Mouse (Mus musculus): ENCODE data around the gene Klk5. TPM values are rescaled to one million over a fixed set of nuclear protein-coding genes. Genes with fewer than 3 reads are reported as not detected.

Gene Klk5
- total and polyA plus RNA-seq, 2 experiments from 2014 or later = not detected

DNA sequence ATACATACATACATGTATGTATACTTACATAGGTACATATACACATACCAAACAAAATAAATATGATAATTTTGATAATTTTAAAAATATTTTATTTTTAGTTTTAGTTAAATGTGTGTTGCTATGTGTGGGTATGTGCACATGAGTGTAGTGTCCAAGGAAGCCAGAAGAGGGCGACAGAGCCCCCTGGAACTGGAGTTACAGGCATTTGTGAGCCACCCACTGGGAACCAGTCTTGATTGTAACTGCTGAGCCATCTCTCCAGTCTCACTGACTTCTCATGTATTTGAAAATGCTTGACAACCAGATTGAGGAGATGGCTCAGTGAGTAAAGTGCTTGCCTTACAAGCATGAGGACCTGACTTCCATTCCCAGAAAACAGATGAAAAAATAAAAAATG, 36.5 kb downstream of the Klk5 start:
- TF ChIP-seq CTCF (IDR thresholded peaks at IDR 0.05) = 0 out of 2 replicates have a peak, but pooled peaks have one; percentile 12
- no peak for ATAC-seq (ENCODE audit: low FRiP score)
- no peaks in the 10 kb centered on the region for H3K27me3 ChIP-seq (ENCODE audit: insufficient read depth, low read length)
- H3K4me1 ChIP-seq (ENCODE audit: insufficient read depth, low read length) = no peaks in the 10 kb centered on the region
- WGBS = 52% methylated on average over 1 of the region's 1 CpGs
- H3K27ac ChIP-seq (ENCODE audit: low read depth, low read length) = no peak overlapping the region
- no peaks in the 10 kb centered on the region for H3K36me3 ChIP-seq (ENCODE audit: insufficient read depth, low read length)
- no peak for DNase-seq (ENCODE audit: low spot score)
- H3K4me2 ChIP-seq (ENCODE audit: low read depth, low read length, poor library complexity, severe bottlenecking) = no peak overlapping the region
- no peak overlapping the region for H3K9ac ChIP-seq (replicated peaks; ENCODE audit: low read length, poor library complexity, severe bottlenecking)
- H3K4me3 ChIP-seq (ENCODE audit: low read depth, low read length) = no peak overlapping the region
- no peaks in the 10 kb centered on the region for H3K9me3 ChIP-seq (ENCODE audit: low read length)

DNA sequence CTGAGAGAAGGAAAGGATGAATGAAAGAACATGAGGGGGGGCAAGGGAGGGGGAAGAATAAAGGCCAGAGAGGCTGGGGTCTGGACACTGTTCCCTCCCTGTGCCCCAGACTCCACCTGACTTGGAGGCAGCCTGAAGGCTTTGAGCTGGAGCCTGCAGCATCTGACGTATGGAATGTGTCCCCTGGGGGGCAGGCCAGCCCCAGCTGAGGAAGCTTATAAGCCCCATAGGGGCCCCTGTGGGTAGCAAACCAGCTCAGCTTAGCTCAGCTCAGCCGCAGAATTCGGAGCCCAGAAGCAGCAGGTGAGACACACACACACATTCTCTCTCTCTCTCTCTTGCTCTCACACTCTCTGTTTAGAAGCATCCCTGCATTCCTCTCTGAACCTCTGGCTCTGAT, 39.1 kb downstream of the Klk5 start, which contains the start of gene Klk4:
Klk4 (plus strand) TSS at position 249 of the 400 bp plus-strand sequence.
- Histone ChIP-seq H3K4me2 (ENCODE audit: low read depth, low read length, poor library complexity, severe bottlenecking) (no peak within 1 kb of the TSS), H3K9ac (replicated peaks; ENCODE audit: low read length, poor library complexity, severe bottlenecking) (no peak within 1 kb of the TSS), H3K4me3 (ENCODE audit: low read depth, low read length) (no peak within 1 kb of the TSS), H3K4me1 (ENCODE audit: insufficient read depth, low read length) (no peaks in the 10 kb centered on the region), H3K9me3 (ENCODE audit: low read length) (no peaks in the 10 kb centered on the region), H3K27ac (ENCODE audit: low read depth, low read length) (no peak within 1 kb of the TSS), H3K27me3 (ENCODE audit: insufficient read depth, low read length) (no peaks in the 10 kb centered on the region), H3K36me3 (ENCODE audit: insufficient read depth, low read length) (no peaks in the 10 kb centered on the region)
- TF ChIP-seq CTCF (IDR thresholded peaks at IDR 0.05) = no peak
- WGBS = 6% methylated on average over 3 of the region's 3 CpGs
- ATAC-seq (ENCODE audit: low FRiP score) (no peak), DNase-seq (ENCODE audit: low spot score) (no peak)

DNA sequence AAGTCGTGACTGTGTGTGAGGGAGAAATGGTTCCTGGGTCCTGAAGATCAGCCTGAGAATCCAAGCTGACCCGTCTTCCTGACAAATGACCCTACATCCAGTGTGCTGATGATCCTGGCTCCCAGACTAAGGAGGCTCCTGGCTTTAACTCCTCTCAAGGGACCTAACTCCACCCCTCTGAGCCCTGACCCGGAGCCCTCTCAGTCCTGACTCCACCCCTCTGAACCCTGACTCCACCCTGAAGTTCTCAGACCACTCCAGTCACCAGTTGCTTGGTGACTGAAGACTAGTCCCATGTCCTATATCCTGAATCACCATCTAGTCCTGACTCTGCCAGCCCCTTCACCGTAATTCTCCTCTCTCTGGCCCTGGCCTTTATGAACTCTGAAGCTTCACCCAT, 40.6 kb downstream of the Klk5 start:
- Histone ChIP-seq H3K4me2 (ENCODE audit: low read depth, low read length, poor library complexity, severe bottlenecking) (no peak overlapping the region), H3K9me3 (ENCODE audit: low read length) (no peaks in the 10 kb centered on the region), H3K4me1 (ENCODE audit: insufficient read depth, low read length) (no peaks in the 10 kb centered on the region), H3K27ac (ENCODE audit: low read depth, low read length) (no peak overlapping the region), H3K36me3 (ENCODE audit: insufficient read depth, low read length) (no peaks in the 10 kb centered on the region), H3K27me3 (ENCODE audit: insufficient read depth, low read length) (no peaks in the 10 kb centered on the region), H3K4me3 (ENCODE audit: low read depth, low read length) (no peak overlapping the region), H3K9ac (replicated peaks; ENCODE audit: low read length, poor library complexity, severe bottlenecking) (no peak overlapping the region)
- TF ChIP-seq CTCF (IDR thresholded peaks at IDR 0.05) = no peak
- 20% methylated on average over 4 of the region's 4 CpGs for WGBS
- DNase-seq (ENCODE audit: low spot score) (no peak), ATAC-seq (ENCODE audit: low FRiP score) (no peak)

DNA sequence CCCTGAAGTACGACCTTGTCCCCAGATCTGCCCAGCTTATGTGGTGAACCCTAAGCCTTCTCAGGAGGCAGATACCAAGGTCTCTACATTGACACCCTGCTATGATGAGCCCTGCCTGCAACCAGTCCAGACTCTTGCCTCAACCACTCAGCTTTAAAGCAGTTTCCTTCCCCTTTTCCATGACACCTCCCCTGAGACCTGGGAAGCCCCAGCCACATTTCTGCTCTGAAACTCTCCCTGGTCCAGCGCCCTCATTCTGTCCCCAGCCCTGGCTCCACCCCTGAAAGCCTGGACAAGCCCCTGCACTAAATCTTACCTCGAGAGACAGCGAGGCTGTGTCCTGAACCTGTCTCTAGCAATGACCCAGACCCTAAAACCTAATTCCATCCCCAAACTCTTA, 41.0 kb downstream of the Klk5 start:
- no peaks in the 10 kb centered on the region for H3K36me3 ChIP-seq (ENCODE audit: insufficient read depth, low read length)
- H3K9ac ChIP-seq (replicated peaks; ENCODE audit: low read length, poor library complexity, severe bottlenecking) = no peak overlapping the region
- no peak for TF ChIP-seq CTCF (IDR thresholded peaks at IDR 0.05)
- H3K9me3 ChIP-seq (ENCODE audit: low read length) = no peaks in the 10 kb centered on the region
- H3K4me2 ChIP-seq (ENCODE audit: low read depth, low read length, poor library complexity, severe bottlenecking) = no peak overlapping the region
- H3K27me3 ChIP-seq (ENCODE audit: insufficient read depth, low read length) = no peaks in the 10 kb centered on the region
- no peaks in the 10 kb centered on the region for H3K4me1 ChIP-seq (ENCODE audit: insufficient read depth, low read length)
- ATAC-seq (ENCODE audit: low FRiP score) = no peak
- WGBS = 28% methylated on average over 4 of the region's 4 CpGs
- H3K4me3 ChIP-seq (ENCODE audit: low read depth, low read length) = no peak overlapping the region
- DNase-seq (ENCODE audit: low spot score) = no peak
- no peak overlapping the region for H3K27ac ChIP-seq (ENCODE audit: low read depth, low read length)

DNA sequence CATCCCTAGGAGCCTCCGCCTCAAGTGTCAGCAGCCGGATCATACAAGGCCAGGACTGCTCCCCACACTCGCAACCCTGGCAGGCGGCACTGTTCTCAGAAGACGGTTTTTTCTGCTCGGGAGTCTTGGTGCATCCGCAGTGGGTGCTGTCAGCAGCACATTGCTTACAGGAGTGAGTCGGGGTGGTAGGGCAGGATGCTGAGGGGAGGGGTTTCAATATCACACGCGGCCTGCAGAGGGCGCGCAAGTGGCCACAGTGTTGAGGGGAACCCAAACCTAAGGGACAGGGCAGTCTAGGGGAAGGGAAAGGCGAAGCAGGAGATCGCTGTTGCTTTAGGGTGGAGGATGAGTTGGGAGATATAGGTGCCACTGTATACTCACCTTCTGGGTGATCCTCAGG, 41.8 kb downstream of the Klk5 start:
- Histone ChIP-seq H3K36me3 (ENCODE audit: insufficient read depth, low read length) (no peaks in the 10 kb centered on the region), H3K4me3 (ENCODE audit: low read depth, low read length) (no peak overlapping the region), H3K4me2 (ENCODE audit: low read depth, low read length, poor library complexity, severe bottlenecking) (0 out of 2 replicates have a peak overlapping the region, but pooled peaks have one; percentile 3), H3K27me3 (ENCODE audit: insufficient read depth, low read length) (no peaks in the 10 kb centered on the region), H3K27ac (ENCODE audit: low read depth, low read length) (no peak overlapping the region), H3K9ac (replicated peaks; ENCODE audit: low read length, poor library complexity, severe bottlenecking) (no peak overlapping the region), H3K4me1 (ENCODE audit: insufficient read depth, low read length) (no peaks in the 10 kb centered on the region), H3K9me3 (ENCODE audit: low read length) (no peaks in the 10 kb centered on the region)
- peak; percentile 70 for TF ChIP-seq CTCF (IDR thresholded peaks at IDR 0.05)
- ATAC-seq (ENCODE audit: low FRiP score) (peak; percentile 51; the same call in 1 of the 2 replicates), DNase-seq (ENCODE audit: low spot score) (peak; percentile 30)
- 8% methylated on average over 14 of the region's 14 CpGs for WGBS

DNA sequence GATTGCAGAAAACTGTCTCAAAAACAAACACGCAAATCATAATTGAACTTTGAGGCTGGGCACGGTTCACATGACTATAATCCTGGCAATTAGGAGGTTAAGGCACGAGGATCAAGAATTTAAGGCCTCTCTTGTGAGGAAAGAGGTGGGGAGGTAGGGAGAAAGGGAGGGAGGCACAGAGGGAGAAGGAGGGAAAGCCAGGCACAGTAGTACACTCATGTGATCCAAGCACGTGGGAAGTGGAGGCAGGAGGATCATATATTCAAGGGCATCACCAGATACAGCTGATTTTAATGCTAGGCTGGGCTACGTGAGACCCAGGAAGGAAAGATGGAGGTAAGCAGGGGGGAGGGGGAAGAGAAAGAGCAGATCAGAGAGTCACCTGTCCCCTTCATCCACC, 49.6 kb downstream of the Klk5 start:
- TF ChIP-seq CTCF (IDR thresholded peaks at IDR 0.05) = no peak
- DNase-seq (ENCODE audit: low spot score) (no peak), ATAC-seq (ENCODE audit: low FRiP score) (no peak)
- no peaks in the 10 kb centered on the region for H3K36me3 ChIP-seq (ENCODE audit: insufficient read depth, low read length)
- H3K27ac ChIP-seq (ENCODE audit: low read depth, low read length) = no peak overlapping the region
- H3K9ac ChIP-seq (replicated peaks; ENCODE audit: low read length, poor library complexity, severe bottlenecking) = no peak overlapping the region
- no peak overlapping the region for H3K4me2 ChIP-seq (ENCODE audit: low read depth, low read length, poor library complexity, severe bottlenecking)
- no peak overlapping the region for H3K4me3 ChIP-seq (ENCODE audit: low read depth, low read length)
- no peaks in the 10 kb centered on the region for H3K4me1 ChIP-seq (ENCODE audit: insufficient read depth, low read length)
- H3K9me3 ChIP-seq (ENCODE audit: low read length) = no peaks in the 10 kb centered on the region
- H3K27me3 ChIP-seq (ENCODE audit: insufficient read depth, low read length) = no peaks in the 10 kb centered on the region
- 68% methylated on average over 5 of the region's 5 CpGs for WGBS
